16 mouse cellular contexts compared by ENCODE assay signal in genomic region chr5:52052072-52052465, GRCm38 (mm10).
DNase-seq lines count a peak whose midpoint lies in the region; ATAC-seq lines count a peak whose summit lies in the region.
"Had no signal": no experiment of that assay in that cellular context is flagged by ENCODE, and none has a peak within 500 bp of the region (broad histone marks: within the 10 kb centered on the region; RNA-seq: fewer than 3 reads in every experiment).

No protein-coding gene starts in this region.

- WGBS in embryonic facial prominence, embryonic 12.5 days = 76% methylated on average over 4 of the region's 4 CpGs
- 80% methylated on average over 4 of the region's 4 CpGs for WGBS in embryonic facial prominence, embryonic 10.5 days
- 71% methylated on average over 4 of the region's 4 CpGs for WGBS in heart, embryonic 16.5 days
- WGBS in midbrain, embryonic 11.5 days = 82% methylated on average over 4 of the region's 4 CpGs
- 82% methylated on average over 4 of the region's 4 CpGs for WGBS in midbrain, embryonic 14.5 days
- WGBS in hindbrain, embryonic 15.5 days = 70% methylated on average over 4 of the region's 4 CpGs

- no peak overlapping the region for H3K27ac ChIP-seq in embryonic facial prominence, embryonic 12.5 days
- no peak overlapping the region for H3K27ac ChIP-seq in embryonic facial prominence, embryonic 10.5 days (replicated peaks)
- H3K27ac ChIP-seq in heart, embryonic 16.5 days (ENCODE audit: low read length) = peak overlapping the region; percentile 91
- no peak overlapping the region for H3K27ac ChIP-seq in midbrain, embryonic 11.5 days (ENCODE audit: low read depth, low read length)
- H3K27ac ChIP-seq in midbrain, embryonic 14.5 days (replicated peaks; ENCODE audit: low read depth, low read length) = no peak overlapping the region
- H3K27ac ChIP-seq in hindbrain, embryonic 15.5 days (replicated peaks) = peak overlapping the region; percentile 43; the same call in 1 of the 2 replicates
- H3K27ac ChIP-seq: macrophage had no signal

- intact Hi-C loops in heart, postnatal 14 days (cut with DNase I) = no loop called here

- ATAC-seq in embryonic facial prominence, embryonic 12.5 days (ENCODE audit: insufficient number of reproducible peaks, insufficient read depth, low FRiP score, low TSS enrichment) = no peak
- ATAC-seq in heart, embryonic 16.5 days (replicated peaks; ENCODE audit: extremely low read depth, insufficient read depth, low FRiP score) = no peak
- ATAC-seq in midbrain, embryonic 11.5 days (ENCODE audit: low FRiP score) = peak; percentile 52; the same call in 1 of the 2 replicates
- no peak for ATAC-seq in midbrain, embryonic 14.5 days (ENCODE audit: low FRiP score, low TSS enrichment)
- ATAC-seq in hindbrain, embryonic 15.5 days (ENCODE audit: low FRiP score, low read depth) = 0 out of 2 replicates have a peak, but pooled peaks have one; percentile 54

- H3K9ac ChIP-seq in embryonic facial prominence, embryonic 12.5 days = no peak overlapping the region
- peak overlapping the region; percentile 44; the same call in 1 of the 2 replicates for H3K9ac ChIP-seq in heart, embryonic 16.5 days (ENCODE audit: low read length)
- no peak overlapping the region for H3K9ac ChIP-seq in midbrain, embryonic 11.5 days (ENCODE audit: low read length)
- no peak overlapping the region for H3K9ac ChIP-seq in midbrain, embryonic 14.5 days (replicated peaks; ENCODE audit: low read length)
- H3K9ac ChIP-seq in hindbrain, embryonic 15.5 days = no peak overlapping the region

- H3K36me3 ChIP-seq in embryonic facial prominence, embryonic 12.5 days = no peaks in the 10 kb centered on the region
- H3K36me3 ChIP-seq in embryonic facial prominence, embryonic 10.5 days (replicated peaks) = no peaks in the 10 kb centered on the region
- no peaks in the 10 kb centered on the region for H3K36me3 ChIP-seq in heart, embryonic 16.5 days (ENCODE audit: control insufficient read depth, insufficient read depth)
- H3K36me3 ChIP-seq in midbrain, embryonic 11.5 days (ENCODE audit: control insufficient read depth, insufficient read depth, low read length) = no peaks in the 10 kb centered on the region
- no peaks in the 10 kb centered on the region for H3K36me3 ChIP-seq in midbrain, embryonic 14.5 days (ENCODE audit: control insufficient read depth, insufficient read depth, low read length)
- no peaks in the 10 kb centered on the region for H3K36me3 ChIP-seq in hindbrain, embryonic 15.5 days

- 0 out of 2 replicates have a peak overlapping the region, but pooled peaks have one; percentile 13 for H3K4me2 ChIP-seq in embryonic facial prominence, embryonic 12.5 days (replicated peaks)
- H3K4me2 ChIP-seq in heart, embryonic 16.5 days (ENCODE audit: low read depth, low read length) = peak overlapping the region; percentile 10
- no peak overlapping the region for H3K4me2 ChIP-seq in midbrain, embryonic 11.5 days
- no peak overlapping the region for H3K4me2 ChIP-seq in midbrain, embryonic 14.5 days (ENCODE audit: low read length)
- 0 out of 2 replicates have a peak overlapping the region, but pooled peaks have one; percentile 5 for H3K4me2 ChIP-seq in hindbrain, embryonic 15.5 days

- no peaks in the 10 kb centered on the region for H3K9me3 ChIP-seq in embryonic facial prominence, embryonic 12.5 days
- no peaks in the 10 kb centered on the region for H3K9me3 ChIP-seq in embryonic facial prominence, embryonic 10.5 days
- H3K9me3 ChIP-seq in heart, embryonic 16.5 days (replicated peaks; ENCODE audit: control insufficient read depth, low read length) = no peaks in the 10 kb centered on the region
- H3K9me3 ChIP-seq in midbrain, embryonic 11.5 days (ENCODE audit: control insufficient read depth, low read length) = no peaks in the 10 kb centered on the region
- no peaks in the 10 kb centered on the region for H3K9me3 ChIP-seq in midbrain, embryonic 14.5 days (ENCODE audit: control insufficient read depth, low read length)
- H3K9me3 ChIP-seq in hindbrain, embryonic 15.5 days = no peaks in the 10 kb centered on the region

- H3K27me3 ChIP-seq in embryonic facial prominence, embryonic 12.5 days = no peaks in the 10 kb centered on the region
- no peaks in the 10 kb centered on the region for H3K27me3 ChIP-seq in embryonic facial prominence, embryonic 10.5 days (replicated peaks; ENCODE audit: low read depth, poor library complexity, severe bottlenecking)
- H3K27me3 ChIP-seq in heart, embryonic 16.5 days (ENCODE audit: control insufficient read depth, insufficient read depth, low read length) = no peaks in the 10 kb centered on the region
- H3K27me3 ChIP-seq in midbrain, embryonic 11.5 days (ENCODE audit: control insufficient read depth, insufficient read depth, low read length) = no peaks in the 10 kb centered on the region
- no peaks in the 10 kb centered on the region for H3K27me3 ChIP-seq in midbrain, embryonic 14.5 days (ENCODE audit: control insufficient read depth, insufficient read depth, low read length)
- H3K27me3 ChIP-seq in hindbrain, embryonic 15.5 days = no peaks in the 10 kb centered on the region
- H3K27me3 ChIP-seq: CH12.LX had no signal

- no peaks in the 10 kb centered on the region for H3K4me1 ChIP-seq in embryonic facial prominence, embryonic 12.5 days
- no peaks in the 10 kb centered on the region for H3K4me1 ChIP-seq in embryonic facial prominence, embryonic 10.5 days
- peaks cover 15% of the 10 kb centered on the region for H3K4me1 ChIP-seq in heart, embryonic 16.5 days (ENCODE audit: control insufficient read depth, insufficient read depth, low read length)
- no peaks in the 10 kb centered on the region for H3K4me1 ChIP-seq in midbrain, embryonic 11.5 days (ENCODE audit: control insufficient read depth, insufficient read depth, low read length)
- no peaks in the 10 kb centered on the region for H3K4me1 ChIP-seq in midbrain, embryonic 14.5 days (ENCODE audit: control insufficient read depth, insufficient read depth, low read length)
- peaks cover 8% of the 10 kb centered on the region; the same call in 1 of the 2 replicates for H3K4me1 ChIP-seq in hindbrain, embryonic 15.5 days (replicated peaks)

- no peak for DNase-seq in embryonic facial prominence, embryonic 10.5 days (ENCODE audit: low spot score)
- no peak for DNase-seq in heart, postnatal 14 days
- DNase-seq in midbrain, embryonic 11.5 days (ENCODE audit: low spot score, missing footprints) = peak; percentile 56
- no peak for DNase-seq in midbrain, embryonic 14.5 days
- no peak for DNase-seq in ovary, postnatal 36 days (ENCODE audit: low spot score)
- DNase-seq: adrenal gland, postnatal 36 days; embryo, embryonic 11 days; kidney, adult 18-20 months; liver; lung, adult 18-20 months; thymus, postnatal 14 days had no signal

- no peak overlapping the region for H3K4me3 ChIP-seq in embryonic facial prominence, embryonic 12.5 days
- no peak overlapping the region for H3K4me3 ChIP-seq in embryonic facial prominence, embryonic 10.5 days
- H3K4me3 ChIP-seq in heart, embryonic 16.5 days (ENCODE audit: low read length) = no peak overlapping the region
- no peak overlapping the region for H3K4me3 ChIP-seq in midbrain, embryonic 11.5 days (ENCODE audit: low read depth, low read length)
- H3K4me3 ChIP-seq in midbrain, embryonic 14.5 days (replicated peaks; ENCODE audit: low read depth, low read length) = no peak overlapping the region
- H3K4me3 ChIP-seq in hindbrain, embryonic 15.5 days = no peak overlapping the region

Comparison
In these comparisons a context has a peak if more than half of its experiments do, and no peak if none do; other contexts are left out.
1. ATAC-seq: peak in midbrain, embryonic 11.5 days (single experiment) and hindbrain, embryonic 15.5 days (single experiment); none in embryonic facial prominence, embryonic 12.5 days (single experiment), heart, embryonic 16.5 days (single experiment) and midbrain, embryonic 14.5 days (single experiment).
2. H3K27ac ChIP-seq: peak in heart, embryonic 16.5 days (single experiment) and hindbrain, embryonic 15.5 days (single experiment); none in embryonic facial prominence, embryonic 12.5 days (single experiment), embryonic facial prominence, embryonic 10.5 days (single experiment), midbrain, embryonic 11.5 days (single experiment) and midbrain, embryonic 14.5 days (single experiment).
3. H3K4me2 ChIP-seq: peak in embryonic facial prominence, embryonic 12.5 days (single experiment), heart, embryonic 16.5 days (single experiment) and hindbrain, embryonic 15.5 days (single experiment); none in midbrain, embryonic 11.5 days (single experiment) and midbrain, embryonic 14.5 days (single experiment).